Mouse (Mus musculus) stomach, postnatal 0 days (tissue): Measurements from ENCODE around the gene Atxn10.
"Not testable (repeated sequence)": the region's sequence is repeated elsewhere in the genome, so short reads cannot be mapped to it uniquely, and the experiment has no call there.

Source experiments
- CTCF ChIP-seq: IDR thresholded peaks from 2 replicates; pipeline ENCODE4 v1.5.1; 2016; ENCODE audit warnings: antibody characterized with exemption, low read depth, mild to moderate bottlenecking, moderate library complexity
- EP300 ChIP-seq: optimal IDR thresholded peaks from 2 replicates; pipeline ENCODE3; 2016; ENCODE audit warnings: antibody characterized with exemption

DNA sequence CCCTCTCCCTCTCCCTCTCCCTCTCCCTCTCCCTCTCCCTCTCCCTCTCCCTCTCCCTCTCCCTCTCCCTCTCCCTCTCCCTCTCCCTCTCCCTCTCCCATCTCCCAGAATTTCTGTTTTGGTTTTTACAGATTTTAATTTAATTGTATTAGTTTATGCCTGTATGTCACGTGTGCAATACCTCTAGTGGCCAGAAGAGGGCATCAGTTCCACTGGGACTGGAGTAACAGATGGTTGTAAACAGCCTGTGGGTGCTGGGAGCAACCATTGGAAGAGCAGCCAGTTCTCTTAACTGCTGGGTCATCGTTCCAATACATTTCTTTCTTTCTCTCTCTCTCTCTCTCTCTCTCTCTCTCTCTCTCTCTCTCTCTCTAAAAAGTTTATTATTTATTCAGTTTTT, 7.6 kb upstream of the Atxn10 start:
- TF ChIP-seq CTCF, result peak; percentile 58
- TF ChIP-seq EP300, result not testable (repeated sequence)
